Mouse (Mus musculus) neural tube, embryonic 14.5 days (tissue): Measurements from ENCODE around the gene Ctxn1. TPM values are rescaled to one million over a fixed set of nuclear protein-coding genes. Genes with fewer than 3 reads are reported as not detected.

Experiments used
- polyA plus RNA-seq: library from polyadenylated mRNA; unstranded; fragments of >200 nt; fragmentation: Nextera tagmentation; extraction: Ambion mirVana; gene quantifications from 2 replicates; pipeline ENCODE4 v1.2.1, GENCODE M21; 2014

Ctxn1 gene
- polyA plus RNA-seq, 1 experiment from 2014 or later, result 203 TPM

Other genes starting within 250 kb of the Ctxn1 start
- not detected in 2 replicates for gene Cd209f, start 153.4 kb downstream of the Ctxn1 start, polyA plus RNA-seq
- not detected in 2 replicates for gene Cd209g, start 125.2 kb downstream of the Ctxn1 start, polyA plus RNA-seq
- 86.7 and 96.4 TPM in 2 replicates for gene Evi5l, start 92.7 kb downstream of the Ctxn1 start, polyA plus RNA-seq
- 48.5 and 53.3 TPM in 2 replicates for gene Prr36, start 41.8 kb downstream of the Ctxn1 start, polyA plus RNA-seq
- 0.07 TPM in 1 of 2 replicates, not detected in the other for gene Lrrc8e, start 32.4 kb downstream of the Ctxn1 start, polyA plus RNA-seq
- 17.4 and 22.1 TPM in 2 replicates for gene Map2k7, start 20.5 kb downstream of the Ctxn1 start, polyA plus RNA-seq
- gene Gm49320, start 20.4 kb downstream of the Ctxn1 start, polyA plus RNA-seq, result 0.89 and 1.3 TPM in 2 replicates
- 4.2 and 6.5 TPM in 2 replicates for gene Tgfbr3l, start 11.1 kb downstream of the Ctxn1 start, polyA plus RNA-seq
- 57.9 and 69.0 TPM in 2 replicates for gene Snapc2, start 6.2 kb downstream of the Ctxn1 start, polyA plus RNA-seq
- gene Timm44, start 16.6 kb upstream of the Ctxn1 start, polyA plus RNA-seq, result 52.2 and 52.3 TPM in 2 replicates
- gene Ccl25, start 65.9 kb upstream of the Ctxn1 start, polyA plus RNA-seq, result 21.4 and 24.3 TPM in 2 replicates
- gene Elavl1, start 66.1 kb upstream of the Ctxn1 start, polyA plus RNA-seq, result 106 and 120 TPM in 2 replicates
- gene Cers4, start 233.8 kb upstream of the Ctxn1 start, polyA plus RNA-seq, result 46.2 and 46.5 TPM in 2 replicates